Mouse (Mus musculus): ENCODE measurements around the gene Olfr66. TPM values are rescaled to one million over a fixed set of nuclear protein-coding genes. Genes with fewer than 3 reads are reported as not detected.

Olfr66 gene
- not detected for total RNA-seq (2021)
- long read RNA-seq, experiment 1: 0 reads
- long read RNA-seq, experiment 2: 0 reads

- DNase-seq: no peak
These were observed at the start of gene Olfr66 for GRCm38 (mm10) chr7:103886152-103886551. Gene Olfr66, minus strand, starts transcription at chr7:103886252.

- DNase-seq: no peak
These were observed 48.2 kb upstream of the Olfr66 start, which contains the start of gene Olfr632 for GRCm38 (mm10) chr7:103934264-103934663. Gene Olfr632, plus strand, starts transcription at chr7:103934347.

- DNase-seq: no peak
These were observed 42.5 kb upstream of the Olfr66 start, which contains the start of gene Olfr631 for GRCm38 (mm10) chr7:103928525-103928924. Gene Olfr631, plus strand, starts transcription at chr7:103928825.

DNA sequence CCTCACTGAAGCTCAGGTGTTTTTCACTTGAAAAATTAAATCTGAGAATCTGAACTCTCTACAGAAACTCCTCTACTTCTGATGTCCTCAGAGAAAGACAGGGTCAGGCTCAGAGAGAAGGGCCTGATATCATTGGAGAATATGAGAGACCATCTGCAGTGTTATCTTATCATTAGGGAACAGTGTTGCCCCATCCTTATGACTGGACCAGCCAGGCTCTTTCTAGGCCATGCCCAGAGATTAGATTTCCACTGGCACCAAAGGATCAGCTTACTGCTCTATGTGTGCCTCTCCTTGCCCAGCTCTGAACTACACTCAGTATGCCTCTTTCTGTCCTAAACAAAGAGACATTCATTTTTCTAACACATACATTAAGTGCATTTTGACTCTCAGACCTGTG, 29.3 kb upstream of the Olfr66 start:
- no peak for DNase-seq

DNA sequence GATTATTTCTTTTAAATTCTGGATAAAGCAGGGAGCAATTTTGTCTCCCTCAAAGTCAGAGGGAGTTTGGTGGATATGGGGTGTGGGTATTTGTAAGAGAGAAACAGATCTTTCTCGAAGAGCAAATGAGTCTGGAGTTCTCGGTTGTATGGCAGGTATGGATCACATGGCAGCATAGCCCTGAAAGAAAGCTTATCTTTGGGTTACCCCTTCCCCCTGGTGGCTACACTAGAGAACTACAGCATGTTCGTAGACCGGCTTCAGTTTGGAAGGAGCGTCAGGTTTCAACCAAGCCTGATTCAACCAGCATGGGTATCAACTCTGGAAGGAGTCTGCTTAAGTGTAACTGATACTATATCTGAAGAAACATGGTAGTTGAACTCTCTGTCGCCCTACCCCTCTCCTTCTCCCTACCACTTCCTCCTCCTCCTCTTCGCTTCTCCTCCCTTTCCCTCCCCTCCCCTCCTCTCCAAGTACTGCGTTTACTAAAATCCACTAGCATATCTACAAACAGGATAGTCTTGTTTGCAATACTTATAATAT, 27.0 kb upstream of the Olfr66 start:
- peak in 1 of 2 experiments; percentile 1 for DNase-seq

GRCm38 (mm10) chr7:103910047-103910446, 24.0 kb upstream of the Olfr66 start:
- DNase-seq: no peak

- no peak for DNase-seq
These were observed 17.1 kb upstream of the Olfr66 start, which contains the start of gene Olfr65 for GRCm38 (mm10) chr7:103903187-103903586. Gene Olfr65, plus strand, starts transcription at chr7:103903487.

GRCm38 (mm10) chr7:103894385-103894784, 8.3 kb upstream of the Olfr66 start, which contains the start of gene Olfr64:
Gene Olfr64, minus strand, starts transcription at chr7:103894485.
- no peak for DNase-seq

DNA sequence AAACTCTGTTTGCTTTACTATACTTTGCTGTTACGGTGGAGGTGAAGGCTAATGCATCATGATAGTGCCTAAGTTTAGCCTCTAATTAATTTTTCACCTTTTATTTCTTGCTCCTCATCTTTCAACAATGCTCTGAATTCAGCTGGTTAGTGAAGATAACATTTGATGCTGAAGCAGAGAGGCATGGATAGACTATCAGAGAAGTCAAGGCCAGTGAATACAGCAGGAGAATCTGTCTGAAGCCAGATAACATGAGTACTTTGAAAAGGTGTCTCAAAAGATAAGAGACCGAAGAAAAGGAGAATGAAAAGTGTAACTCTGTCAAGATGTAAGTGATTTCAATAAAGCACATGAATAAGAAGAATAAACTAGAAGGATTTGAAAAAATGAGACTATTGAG, 9.0 kb downstream of the Olfr66 start:
- no peak for DNase-seq

DNA sequence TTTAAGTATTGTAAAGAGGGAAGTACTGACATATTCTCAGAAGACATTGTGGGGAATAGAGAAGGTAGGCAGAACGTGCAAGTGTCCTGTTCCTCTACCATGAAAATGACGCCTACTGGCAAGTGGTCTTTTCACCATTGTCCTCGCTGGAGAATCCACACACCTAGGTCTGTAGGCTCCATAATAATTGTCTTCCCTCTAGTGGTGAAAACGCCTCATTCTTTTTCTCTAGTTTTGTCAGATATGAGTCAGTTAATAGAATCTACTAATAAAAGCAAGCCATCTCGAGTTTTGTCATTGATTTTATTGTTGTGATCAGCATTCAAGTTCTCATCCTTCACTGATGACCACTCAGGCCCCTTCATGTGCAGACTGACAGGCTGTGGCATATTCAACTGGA, 11.6 kb downstream of the Olfr66 start:
- DNase-seq: no peak

DNA sequence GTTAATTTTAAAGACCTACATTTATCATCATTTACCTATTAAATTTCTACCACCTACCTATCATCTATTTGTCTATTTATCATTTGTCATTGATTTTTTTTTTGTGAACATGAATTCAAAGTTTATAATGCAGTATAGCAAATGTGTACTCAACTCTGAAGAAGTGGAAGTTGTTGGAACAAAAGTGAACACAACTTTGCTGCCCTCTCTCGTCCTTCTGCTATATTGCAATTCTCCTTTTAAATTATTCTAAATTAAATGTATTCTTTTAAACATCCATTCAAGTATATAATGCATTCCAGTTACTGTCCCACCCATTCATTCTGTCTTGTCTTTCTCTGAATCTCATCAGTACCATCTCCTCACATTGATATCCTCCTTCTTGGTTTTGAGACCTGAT, 13.0 kb downstream of the Olfr66 start:
- DNase-seq: no peak

DNA sequence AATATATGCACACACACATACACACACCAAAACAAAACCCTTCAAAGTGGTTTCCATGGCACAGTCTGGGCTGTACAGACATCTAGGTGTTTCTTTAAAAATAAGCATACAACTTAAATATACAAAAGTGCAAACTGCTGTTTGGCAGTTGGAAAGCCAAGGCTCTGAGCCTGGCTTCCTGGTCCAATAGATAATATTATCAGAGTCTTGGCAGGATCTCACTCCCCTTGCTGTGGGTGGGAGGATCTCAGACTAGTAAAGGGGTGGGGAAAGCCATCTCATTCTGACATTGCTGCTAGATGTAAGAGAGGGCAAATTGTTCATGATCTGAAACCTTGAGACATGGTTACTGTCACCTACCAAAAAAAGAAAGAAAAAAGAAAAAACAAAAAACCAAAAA, 15.4 kb downstream of the Olfr66 start:
- no peak for DNase-seq

GRCm38 (mm10) chr7:103865716-103866115, 20.3 kb downstream of the Olfr66 start:
- no peak for DNase-seq

DNA sequence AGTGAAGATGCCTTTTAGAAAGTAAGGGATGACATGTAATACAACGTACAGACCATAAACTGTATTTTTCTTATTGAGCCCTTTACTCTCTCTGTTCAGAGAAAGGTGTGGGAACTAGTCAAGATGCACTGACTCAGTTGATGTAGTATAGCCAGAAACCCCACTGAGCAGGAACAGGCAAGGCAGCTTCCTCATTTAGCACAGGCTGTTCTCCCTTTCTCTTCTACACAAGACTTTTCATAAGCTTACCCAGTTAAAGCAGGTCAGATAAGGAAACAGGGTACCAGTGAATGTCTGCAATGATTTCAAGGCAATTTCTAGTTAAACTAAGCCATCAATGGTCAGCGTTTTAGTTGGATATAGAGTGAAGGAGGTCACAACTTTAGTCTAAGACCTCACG, 24.5 kb downstream of the Olfr66 start:
- no peak for DNase-seq

DNA sequence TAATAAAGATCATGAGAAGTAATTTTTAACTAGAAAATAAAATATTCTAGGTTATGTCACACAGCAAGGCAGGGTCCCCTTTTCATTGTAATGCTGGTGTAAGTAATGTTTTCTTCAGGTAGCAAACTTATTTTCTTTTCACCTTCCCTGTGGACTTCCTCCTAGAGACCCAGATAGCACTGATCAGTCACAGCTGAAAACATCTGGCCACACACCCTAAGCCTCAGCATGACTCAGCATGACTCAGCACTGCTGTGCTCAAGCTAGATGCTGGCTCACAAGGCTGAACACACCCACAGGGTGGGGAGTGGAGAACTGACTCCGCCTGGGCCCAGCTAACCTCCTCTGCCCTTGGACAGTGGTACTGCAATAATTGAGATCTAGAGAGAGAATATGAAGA, 25.2 kb downstream of the Olfr66 start:
- DNase-seq: peak; percentile 79

- no peak for DNase-seq
These were observed 27.0 kb downstream of the Olfr66 start for GRCm38 (mm10) chr7:103859076-103859475.

DNA sequence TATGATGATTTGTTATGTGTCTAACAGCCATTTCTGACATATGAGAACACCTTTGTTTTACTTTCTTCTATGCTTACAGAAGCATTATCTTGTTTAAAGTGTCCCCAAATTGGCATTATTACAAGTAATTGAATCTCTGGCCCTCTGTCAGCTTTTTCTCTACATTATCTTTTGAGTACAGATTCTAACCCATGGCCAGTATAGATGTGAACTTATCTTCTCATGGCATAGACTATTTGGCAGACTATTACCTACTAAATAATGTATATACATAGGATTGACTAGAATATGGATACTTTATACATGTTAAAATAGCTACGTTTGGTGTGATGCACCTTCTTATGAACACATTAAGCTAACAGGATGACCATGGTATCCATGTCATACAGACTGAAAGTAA, 31.4 kb downstream of the Olfr66 start:
- no peak for DNase-seq

- no peak for DNase-seq
These were observed 33.0 kb downstream of the Olfr66 start, which contains the start of gene Hbb-y for GRCm38 (mm10) chr7:103853090-103853489. Gene Hbb-y, minus strand, starts transcription at chr7:103853216.

DNA sequence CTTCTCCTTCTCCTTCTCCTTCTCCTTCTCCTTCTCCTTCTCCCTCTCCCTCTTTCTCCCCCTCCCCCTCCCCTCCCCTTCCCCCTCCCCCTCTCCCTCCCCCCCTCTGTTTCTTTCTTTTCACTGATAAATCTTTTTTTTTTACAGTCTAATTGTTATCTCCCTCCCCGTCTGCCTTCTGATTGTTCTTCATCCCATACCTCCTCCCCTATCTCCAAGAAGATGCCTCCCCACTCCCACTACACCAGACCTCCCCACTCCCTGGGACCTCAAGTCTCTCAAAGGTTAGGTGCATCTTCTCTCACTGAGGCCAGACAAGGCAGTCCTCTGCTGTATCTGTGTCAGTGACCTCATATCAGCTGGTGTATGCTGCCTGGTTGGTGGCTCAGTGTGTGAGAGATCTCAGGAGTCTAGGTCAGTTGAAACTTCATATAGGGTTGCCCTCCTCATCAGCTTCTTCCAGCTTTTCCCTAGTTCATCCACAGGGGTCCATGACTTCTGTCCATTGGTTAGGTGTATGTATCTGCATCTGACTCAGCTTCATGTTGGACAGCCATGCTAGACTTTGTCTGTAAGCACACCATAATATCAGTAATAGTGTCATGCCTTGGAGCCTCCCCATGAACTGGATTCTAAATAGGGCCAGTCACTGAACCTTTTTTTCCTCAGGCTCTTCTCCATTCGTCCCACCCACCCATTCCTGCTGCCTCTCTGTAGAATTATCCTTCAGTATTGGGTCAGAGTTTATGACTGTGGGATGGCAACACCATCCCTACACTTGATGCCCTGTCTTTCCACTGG, 41.3 kb downstream of the Olfr66 start:
- DNase-seq: no peak

- DNase-seq: no peak
These were observed 43.0 kb downstream of the Olfr66 start, which contains the start of gene Hbb-bh1 for GRCm38 (mm10) chr7:103843034-103843433. Gene Hbb-bh1, minus strand, starts transcription at chr7:103843164.

DNA sequence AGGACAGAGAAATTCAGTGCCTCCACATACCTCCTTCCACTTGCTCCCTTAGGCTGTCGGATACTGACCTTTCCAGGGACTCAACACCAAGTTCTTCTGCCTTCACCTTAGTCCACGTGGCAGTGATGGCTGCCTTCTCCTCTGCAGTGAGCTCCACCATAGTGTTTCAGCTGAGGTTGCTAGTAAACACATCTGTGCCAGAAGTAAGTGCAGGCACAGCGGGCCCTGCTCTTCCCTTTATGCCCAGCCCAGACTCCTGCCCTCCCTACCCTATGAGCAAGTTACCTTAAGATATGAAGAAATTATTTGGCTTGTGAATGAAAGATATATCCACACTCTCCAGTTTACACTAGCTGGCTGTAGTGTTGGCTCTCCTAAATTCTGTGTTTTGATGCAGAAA, 45.8 kb downstream of the Olfr66 start, which contains the start of gene Hbb-bh2:
Hbb-bh2 (minus strand) TSS at position 253 of the 400 bp plus-strand sequence.
- DNase-seq: no peak
